Mouse (Mus musculus): ENCODE data around the gene Ccdc188. TPM values are rescaled to one million over a fixed set of nuclear protein-coding genes. Genes with fewer than 3 reads are reported as not detected.

Ccdc188 gene
- polyA plus RNA-seq (2017; shearing (Covaris generic)): not detected

DNA sequence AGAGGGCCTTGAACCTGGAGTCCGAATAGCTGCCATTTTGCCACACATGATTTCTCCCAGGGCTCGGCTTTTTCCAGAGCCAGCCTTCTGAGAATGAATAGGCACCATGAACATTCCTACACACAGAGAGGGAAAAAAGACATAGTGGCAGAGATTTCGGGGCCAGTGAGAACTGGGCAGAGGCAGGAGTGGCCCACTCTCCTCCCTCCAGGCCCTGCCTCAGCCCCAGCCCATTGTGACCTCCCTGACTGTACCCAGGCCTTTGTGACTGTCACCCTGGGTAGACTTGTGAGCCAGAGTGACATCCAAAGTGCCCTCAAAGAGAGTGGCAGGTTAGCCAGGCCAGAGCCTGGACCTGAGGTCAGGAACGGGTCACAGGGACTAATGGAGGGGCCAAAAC is at the start of gene Ccdc188:
Gene Ccdc188 (plus strand): TSS at position 301 of the 400 bp plus-strand sequence.

DNA sequence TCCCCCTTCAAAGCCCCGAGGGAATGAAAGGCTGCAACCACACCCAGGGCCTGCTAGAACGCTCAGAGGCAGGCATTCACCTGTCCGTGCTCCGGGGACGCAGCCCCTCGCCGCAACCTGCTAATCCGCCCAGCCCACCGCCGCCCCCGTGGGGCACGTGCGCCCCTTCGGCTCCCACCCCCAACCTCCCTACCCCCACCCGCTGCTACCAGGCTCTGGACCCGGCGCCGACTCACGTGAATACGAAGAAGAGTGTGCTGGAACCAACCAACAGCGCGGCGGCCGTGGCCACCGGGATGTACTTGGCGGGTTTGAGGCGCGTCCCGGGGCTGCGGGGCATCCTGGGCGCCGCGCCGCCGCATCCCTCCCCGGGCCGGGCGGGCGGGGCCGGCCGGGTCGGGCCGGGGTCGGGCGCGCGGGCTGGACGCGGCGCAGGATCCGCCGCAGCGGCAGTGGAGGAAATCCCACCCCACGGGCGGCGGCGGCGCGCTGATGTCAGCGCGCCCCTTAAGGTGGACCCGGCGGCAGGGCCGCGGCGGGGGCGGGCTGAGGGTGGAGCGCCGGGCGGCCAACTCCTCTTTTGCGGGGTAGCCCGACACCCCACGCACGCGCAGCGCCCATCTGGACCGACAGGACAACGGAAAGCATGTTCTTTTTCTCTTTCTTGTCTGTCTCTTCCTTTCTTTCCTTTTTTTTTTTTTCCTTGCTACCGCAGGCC is 17.2 kb downstream of the Ccdc188 start, which contains the start of gene Zdhhc8:
Gene Zdhhc8 (minus strand): TSS at position 466 of the 718 bp plus-strand sequence.

DNA sequence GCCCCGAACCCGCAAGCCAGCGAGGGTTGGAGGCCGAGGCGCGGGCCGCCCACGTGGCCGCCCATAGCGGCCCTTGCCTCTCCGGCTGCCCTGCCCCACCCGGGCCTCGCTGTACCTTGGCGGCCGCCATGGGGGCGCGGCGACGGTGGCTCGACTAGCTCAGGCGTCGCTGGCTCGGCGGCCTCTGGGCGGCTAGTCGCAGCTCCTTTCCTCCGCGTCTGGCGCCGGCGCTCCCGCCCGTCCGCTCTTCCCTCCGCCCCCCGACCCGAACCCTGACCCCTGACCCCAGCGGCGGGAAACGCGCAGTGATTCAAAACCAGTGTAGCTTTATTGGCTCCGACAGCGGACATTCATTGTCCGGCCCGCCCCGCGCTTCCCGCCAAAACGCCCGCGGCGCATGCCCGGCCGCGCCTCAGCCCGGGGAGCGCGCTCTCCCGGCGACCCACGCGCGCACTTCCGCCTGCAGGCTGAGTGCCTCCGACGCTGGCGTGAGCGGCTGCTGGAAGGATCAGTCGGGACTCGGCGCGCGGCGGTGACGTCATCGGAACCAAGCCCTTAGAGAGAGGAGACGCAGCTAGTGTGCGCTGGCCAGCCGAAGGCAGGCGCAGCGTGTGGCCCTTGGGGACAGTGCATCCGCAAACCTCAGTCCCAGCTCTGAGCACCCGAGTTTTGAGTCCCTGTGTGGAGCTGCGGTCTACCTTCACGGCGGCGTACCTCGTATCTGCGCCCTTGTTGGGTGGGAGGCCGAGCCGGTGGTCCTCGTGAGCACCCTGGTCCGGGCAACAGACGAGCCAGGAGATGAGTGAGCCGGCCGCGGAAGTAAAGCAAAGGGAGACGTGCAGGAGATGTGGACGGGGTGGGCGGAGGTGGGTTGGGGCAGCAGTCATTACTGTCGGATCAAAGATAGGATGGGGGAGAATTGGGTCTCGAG is 31.0 kb downstream of the Ccdc188 start, which contains the start of the genes Trmt2a and Ranbp1:
Gene Trmt2a (plus strand): TSS at position 247 of the 931 bp plus-strand sequence.
Gene Ranbp1 (minus strand): TSS at position 300 of the 931 bp plus-strand sequence.

DNA sequence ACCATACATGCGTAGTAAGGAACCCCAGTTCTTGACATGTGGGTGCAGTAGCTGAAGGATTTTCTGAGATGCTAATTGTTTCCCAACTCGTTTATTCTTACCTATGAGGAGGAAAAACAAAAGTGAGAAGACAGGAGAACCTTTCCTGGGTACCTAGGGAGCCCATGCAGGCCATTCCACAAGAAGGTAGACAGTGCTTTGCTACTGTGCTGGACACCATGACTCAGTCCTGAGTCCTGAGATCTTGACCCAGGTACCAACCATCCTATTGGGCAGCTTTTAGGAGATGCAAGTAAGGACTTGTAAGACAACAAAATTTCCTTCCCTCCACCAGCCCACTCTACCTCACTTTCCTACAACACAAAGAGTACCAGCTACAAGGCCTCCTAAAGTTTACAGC is 40.5 kb downstream of the Ccdc188 start, which contains the start of gene Gm49776:
Gene Gm49776 (minus strand): TSS at position 101 of the 400 bp plus-strand sequence.

Other genes starting within 250 kb of the Ccdc188 start
- gene Vpreb2, start 237.5 kb upstream of the Ccdc188 start, polyA plus RNA-seq (2017; shearing (Covaris generic)): not detected
- gene Dgcr6, start 165.0 kb upstream of the Ccdc188 start, polyA plus RNA-seq (2017; shearing (Covaris generic)): 5.4 TPM
- gene Prodh, start 127.7 kb upstream of the Ccdc188 start, polyA plus RNA-seq (2017; shearing (Covaris generic)): 0.38 TPM
- gene Rtn4r, start 90.2 kb upstream of the Ccdc188 start, polyA plus RNA-seq (2017; shearing (Covaris generic)): not detected
- 9.2 TPM for gene Zdhhc8, start 17.3 kb downstream of the Ccdc188 start, polyA plus RNA-seq (2017; shearing (Covaris generic))
- gene Trmt2a, start 30.8 kb downstream of the Ccdc188 start, polyA plus RNA-seq (2017; shearing (Covaris generic)): 88.0 TPM
- gene Ranbp1, start 30.9 kb downstream of the Ccdc188 start, polyA plus RNA-seq (2017; shearing (Covaris generic)): 155 TPM
- not detected for gene Gm49776, start 40.4 kb downstream of the Ccdc188 start, polyA plus RNA-seq (2017; shearing (Covaris generic))
- 8.3 TPM for gene Dgcr8, start 71.4 kb downstream of the Ccdc188 start, polyA plus RNA-seq (2017; shearing (Covaris generic))
- 29.2 TPM for gene Tango2, start 130.2 kb downstream of the Ccdc188 start, polyA plus RNA-seq (2017; shearing (Covaris generic))
- 2.8 TPM for gene Arvcf, start 130.3 kb downstream of the Ccdc188 start, polyA plus RNA-seq (2017; shearing (Covaris generic))
- gene Txnrd2, start 208.5 kb downstream of the Ccdc188 start, polyA plus RNA-seq (2017; shearing (Covaris generic)): 25.2 TPM
- 22.3 TPM for gene Comt, start 209.0 kb downstream of the Ccdc188 start, polyA plus RNA-seq (2017; shearing (Covaris generic))